Mouse (Mus musculus) left cerebral cortex, postnatal 36 days (tissue): ENCODE results near the gene Lars2. TPM values are rescaled to one million over a fixed set of nuclear protein-coding genes. Genes with fewer than 3 reads are reported as not detected.
"Not testable (repeated sequence)": the region's sequence is repeated elsewhere in the genome, so short reads cannot be mapped to it uniquely, and the experiment has no call there.

Experiments used
- DNase-seq, 2 experiments: peaks; one replicate each; pipeline ENCODE4 v3.0.0; 2021 to 2022; ENCODE audit warnings: low spot score in 2 of 2, mixed read lengths in 1 of 2
- intact Hi-C: fragments of 180-260 bp; cut with DNase I; formaldehyde crosslinking; loops from one replicate; pipeline ENCODE4 v1.15.1; 2025
- total RNA-seq, 2 experiments: library from RNA; stranded (reverse); gene quantifications; 2 replicates each; pipeline ENCODE4 v1.2.3; 2021

The Lars2 gene
- 100 to 1,000 TPM in 1 of 2 experiments, 10 to 100 TPM in 1; 38.5 to 668 TPM for total RNA-seq

- intact Hi-C loops = loop anchor here (5.0 kb wide), 1 partner anchor 110 kb away; no protein-coding TSS in a partner anchor
- DNase-seq = peak; percentile 89
Observed at GRCm38 (mm10) chr9:123366708-123367385, at the start of gene Lars2. Gene Lars2 (plus strand): TSS chr9:123366927.

GRCm38 (mm10) chr9:123326106-123326505 is 40.6 kb upstream of the Lars2 start:
- intact Hi-C loops = no loop called here
- DNase-seq = no peak

DNA sequence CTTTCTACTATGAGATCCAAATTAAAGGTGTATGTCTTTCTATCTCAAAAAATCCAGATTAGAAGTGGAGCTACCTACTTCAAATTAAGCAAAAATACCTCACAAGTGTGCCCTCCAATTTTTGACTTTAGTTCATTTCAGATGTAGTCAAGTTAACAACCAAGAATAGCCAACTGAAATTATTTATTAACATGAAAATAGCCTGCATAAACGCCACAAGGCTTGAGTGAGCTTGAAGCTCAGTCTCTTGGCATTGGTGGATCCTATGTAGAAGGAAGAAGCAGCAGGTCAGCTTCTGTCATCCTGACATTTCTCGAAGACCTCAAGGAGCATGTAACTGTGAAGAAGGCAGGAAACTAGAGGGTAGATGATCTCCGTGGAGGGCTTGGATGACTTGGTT is 38.4 kb upstream of the Lars2 start:
- intact Hi-C loops = no loop called here

GRCm38 (mm10) chr9:123329831-123330230 is 36.9 kb upstream of the Lars2 start:
- DNase-seq = no peak
- intact Hi-C loops = no loop called here

More for the DNA sequence above, 38.4 kb upstream of the Lars2 start:
- no peak for DNase-seq

DNA sequence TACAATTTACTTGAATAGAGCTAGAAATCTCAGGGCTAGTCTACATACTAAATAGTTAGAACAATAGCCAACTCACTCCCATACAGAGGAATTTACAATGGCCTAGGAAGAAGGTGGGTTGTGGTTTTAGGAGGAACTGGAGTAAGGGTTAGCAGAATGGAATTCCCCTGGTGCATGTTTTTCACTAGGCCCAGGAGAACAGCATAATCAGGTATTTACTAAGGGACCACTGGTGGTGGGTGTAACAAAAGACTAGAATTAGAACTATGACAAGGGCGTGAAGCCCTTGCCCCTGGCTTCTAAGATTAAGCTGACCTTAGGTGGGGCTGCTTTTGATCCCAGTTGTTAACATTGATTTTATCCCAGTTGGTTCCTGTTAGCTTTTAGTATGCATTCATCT is 36.5 kb upstream of the Lars2 start:
- intact Hi-C loops, DNase-seq: not testable (repeated sequence)

GRCm38 (mm10) chr9:123333479-123333878 is 33.2 kb upstream of the Lars2 start:
- DNase-seq = no peak
- intact Hi-C loops = no loop called here

- intact Hi-C loops = no loop called here
- no peak for DNase-seq
Observed at GRCm38 (mm10) chr9:123335044-123335670, 31.6 kb upstream of the Lars2 start.

DNA sequence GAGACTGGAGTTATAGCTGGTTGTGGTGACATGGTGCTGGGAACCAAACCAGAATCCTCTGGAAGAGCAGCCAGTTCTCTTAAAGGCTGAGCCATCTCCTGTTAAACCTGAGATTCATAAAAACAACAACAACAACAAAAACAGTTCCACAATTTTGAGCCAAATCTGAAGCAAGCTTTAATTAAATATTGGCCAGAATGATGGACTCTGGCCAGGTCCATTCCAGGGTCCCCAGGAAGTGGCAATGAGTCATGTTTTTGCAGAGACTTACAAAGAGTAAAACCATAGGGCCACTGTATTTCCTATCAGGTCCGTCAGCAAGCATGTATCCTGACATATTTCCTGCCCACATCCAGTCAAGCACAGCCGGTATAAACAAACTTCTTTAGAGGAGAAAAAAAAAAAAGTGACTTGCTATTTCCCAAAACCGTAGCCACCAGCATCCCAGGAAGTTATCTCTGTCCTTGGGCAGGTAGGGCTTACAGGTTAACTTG is 27.0 kb upstream of the Lars2 start:
- intact Hi-C loops = loop anchor here (10.0 kb wide), 1 partner anchor 185 kb away; the partner anchor contains the start of gene Clec3b
- no peak for DNase-seq

DNA sequence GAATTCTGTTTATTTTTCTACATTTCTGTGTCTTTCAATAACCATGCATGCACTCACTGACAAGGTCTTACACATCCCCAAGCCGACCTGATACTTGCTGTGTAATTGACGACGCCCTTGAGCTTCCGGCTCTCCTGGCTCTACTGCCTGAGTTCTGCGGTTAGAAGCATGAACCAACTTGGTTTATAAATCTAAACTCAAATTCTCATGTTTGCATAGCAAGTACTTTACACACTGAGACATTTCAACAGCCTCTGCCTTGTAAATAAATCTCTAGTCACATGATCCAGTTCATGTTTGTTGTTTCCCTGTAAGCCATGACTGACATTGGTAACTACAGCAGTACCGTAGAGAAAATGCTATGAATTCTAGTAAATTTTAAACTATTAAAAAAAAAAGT is 25.5 kb upstream of the Lars2 start:
- no peak for DNase-seq
- intact Hi-C loops = loop anchor here (10.0 kb wide), 1 partner anchor 186 kb away; the partner anchor contains the start of gene Clec3b

DNA sequence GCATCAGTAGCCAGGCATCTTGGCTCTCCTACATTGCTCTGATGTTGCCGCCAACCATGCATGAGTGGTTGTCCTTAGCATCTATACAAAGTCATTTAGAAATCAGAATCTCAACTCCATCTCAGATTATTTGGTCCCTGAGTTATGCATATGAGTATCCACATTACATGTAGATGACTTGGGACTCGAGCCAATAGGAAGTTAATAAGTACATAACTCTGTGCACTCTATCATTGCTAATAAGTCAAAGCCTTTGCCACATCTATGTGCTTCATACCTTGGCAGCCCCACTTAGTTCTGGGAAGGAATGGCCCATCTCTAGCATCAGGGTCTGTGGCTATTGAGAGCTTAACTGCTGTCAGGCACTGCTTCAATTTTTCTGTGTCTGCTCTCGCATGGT is 23.7 kb upstream of the Lars2 start:
- no peak for DNase-seq
- intact Hi-C loops = loop anchor here (10.0 kb wide), 1 partner anchor 188 kb away; the partner anchor contains the start of gene Clec3b

DNA sequence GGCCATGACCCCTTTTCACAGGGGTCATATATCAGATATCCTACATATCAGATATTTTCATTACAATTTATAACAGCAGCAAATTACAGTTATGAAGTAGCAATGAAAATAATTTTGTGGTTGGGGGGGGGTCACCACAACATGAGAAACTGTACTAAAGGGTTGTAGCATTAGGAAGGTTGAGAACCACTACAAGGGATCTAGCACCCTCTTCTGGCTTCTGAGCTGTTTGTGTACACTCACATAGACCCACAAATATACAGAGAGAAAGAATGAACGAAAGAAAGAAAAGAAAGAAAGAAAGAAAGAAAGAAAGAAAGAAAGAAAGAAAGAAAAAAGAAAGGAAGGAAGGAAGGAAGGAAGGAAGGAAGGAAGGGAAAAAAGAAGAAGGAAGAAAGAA is 17.4 kb upstream of the Lars2 start:
- intact Hi-C loops = loop anchor here (10.0 kb wide), 1 partner anchor 194 kb away; the partner anchor contains the start of gene Clec3b
- DNase-seq = not testable (repeated sequence)

DNA sequence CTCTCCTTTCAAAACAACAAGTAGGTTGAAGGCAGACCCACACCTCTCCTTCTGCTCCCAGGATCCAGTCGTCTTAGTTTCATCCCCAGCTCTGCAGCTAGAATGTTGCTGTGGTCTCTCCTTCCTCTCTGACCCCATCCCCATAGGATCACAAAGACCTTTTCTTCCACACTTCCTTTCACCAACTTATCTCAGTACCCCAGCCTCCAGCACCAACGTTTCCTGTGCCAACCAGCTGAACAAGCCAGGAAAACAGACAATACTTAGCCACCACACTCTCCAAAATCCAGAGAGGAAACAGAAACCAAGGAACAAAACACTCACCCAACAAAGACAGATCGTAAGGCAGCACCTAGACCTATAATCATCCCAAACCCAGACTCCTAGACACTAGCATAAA is 6.7 kb upstream of the Lars2 start:
- intact Hi-C loops = no loop called here
- no peak for DNase-seq

DNA sequence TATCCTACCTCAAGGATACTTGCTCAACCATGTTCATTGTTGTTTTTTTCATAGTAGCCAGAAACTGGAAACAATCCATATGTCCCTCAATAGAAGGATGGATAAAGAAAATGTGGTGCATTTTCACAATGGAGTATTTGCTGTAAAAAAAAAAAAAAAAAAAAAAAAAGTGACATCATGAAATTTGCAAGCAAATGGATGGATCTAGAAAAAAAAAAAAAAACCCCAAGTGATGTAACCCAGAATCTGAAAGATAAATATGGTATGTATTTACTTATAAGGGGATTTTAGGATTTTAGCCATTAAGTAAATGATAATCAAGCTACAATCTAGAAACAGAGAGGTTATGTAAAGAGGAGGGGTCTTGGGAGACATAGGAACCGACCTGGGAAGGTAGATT is 1.4 kb upstream of the Lars2 start:
- intact Hi-C loops = loop anchor here (5.0 kb wide), 1 partner anchor 108 kb away; no protein-coding TSS in a partner anchor
- DNase-seq = no peak

DNA sequence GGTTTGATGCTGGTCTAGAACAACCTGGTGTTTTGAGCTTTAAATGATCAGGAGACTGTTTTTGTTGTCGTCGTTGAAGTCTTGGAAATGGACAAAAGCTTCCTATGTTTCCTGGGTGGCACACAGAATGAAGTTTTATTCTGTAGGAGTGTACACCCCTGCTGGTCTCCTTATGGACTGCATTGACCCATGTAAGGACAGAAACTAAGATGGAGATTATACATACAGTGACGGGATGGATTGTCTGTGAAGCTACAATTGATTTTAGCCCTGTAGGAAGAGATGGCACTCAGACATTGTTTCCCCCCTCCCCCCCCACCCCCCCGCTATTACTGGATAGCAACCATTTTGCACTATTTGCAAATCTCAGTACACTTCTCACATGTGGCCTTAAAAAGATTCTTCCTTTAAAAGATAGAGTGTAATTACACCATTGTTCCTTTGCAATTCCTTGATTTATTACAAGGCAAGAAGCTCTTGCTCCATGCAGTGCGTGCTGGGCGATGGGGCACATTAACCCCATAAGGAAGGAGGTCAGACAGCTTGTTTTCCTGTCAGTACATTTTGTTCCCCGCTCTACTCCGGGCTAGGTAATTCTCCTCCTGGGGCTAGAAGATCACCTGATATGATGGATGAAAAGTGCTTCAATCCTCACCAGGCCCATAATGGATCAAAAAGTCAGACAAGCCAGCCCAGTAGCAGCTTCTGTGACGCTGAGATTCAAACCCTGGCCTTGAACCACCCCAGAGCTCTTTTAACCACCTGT is 602 bp upstream of the Lars2 start:
- no peak for DNase-seq
- intact Hi-C loops = loop anchor here (5.0 kb wide), 1 partner anchor 109 kb away; no protein-coding TSS in a partner anchor

- DNase-seq = no peak
- intact Hi-C loops = loop anchor here (5.0 kb wide), 1 partner anchor 110 kb away; no protein-coding TSS in a partner anchor
Observed at GRCm38 (mm10) chr9:123367636-123368035, 909 bp downstream of the Lars2 start.

GRCm38 (mm10) chr9:123382399-123382798 is 15.7 kb downstream of the Lars2 start:
- DNase-seq = no peak
- intact Hi-C loops = loop anchor here (5.0 kb wide), 1 partner anchor 120 kb away; no protein-coding TSS in a partner anchor

DNA sequence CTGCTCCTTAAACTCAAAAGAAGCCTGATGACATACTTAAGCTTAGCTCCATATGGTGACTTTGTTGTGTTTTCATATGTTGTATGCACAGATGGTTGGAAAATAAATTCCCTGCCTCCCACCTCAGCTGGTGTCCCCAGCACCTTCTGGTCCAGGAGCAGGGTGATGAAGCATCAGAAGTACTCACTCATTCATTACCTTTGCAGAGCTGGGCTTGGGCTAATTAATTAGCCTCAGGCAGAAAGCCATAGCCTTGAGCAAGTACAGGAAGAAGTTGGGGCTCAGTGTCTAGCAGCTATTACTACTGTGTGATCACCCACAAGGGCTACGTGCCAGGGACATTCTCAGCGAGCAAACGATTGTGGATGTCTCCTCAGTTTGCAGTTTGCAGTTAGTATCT is 18.0 kb downstream of the Lars2 start:
- intact Hi-C loops = loop anchor here (5.0 kb wide), 1 partner anchor 118 kb away; no protein-coding TSS in a partner anchor
- peak; percentile 65 to 69 for DNase-seq

GRCm38 (mm10) chr9:123385352-123386198 is 18.8 kb downstream of the Lars2 start:
- intact Hi-C loops = no loop called here
- DNase-seq = no peak

- DNase-seq = no peak
- intact Hi-C loops = no loop called here
Observed at GRCm38 (mm10) chr9:123386347-123386746, 19.6 kb downstream of the Lars2 start.
